Mouse (Mus musculus) ovary, postnatal 14 days (tissue): Measurements from ENCODE around the gene Dusp7.

Experiments
- DNase-seq: peaks from one replicate; pipeline ENCODE4 v3.0.0; 2022; ENCODE audit warnings: low spot score

Dusp7 gene

GRCm38 (mm10) chr9:106368112-106368717, at the start of gene Dusp7:
Dusp7 (plus strand) TSS chr9:106368632.
- peak; percentile 66 for DNase-seq

GRCm38 (mm10) chr9:106319095-106319494, 49.3 kb upstream of the Dusp7 start:
- DNase-seq = no peak

- DNase-seq = no peak
Measured at GRCm38 (mm10) chr9:106322497-106322896, 45.9 kb upstream of the Dusp7 start.

GRCm38 (mm10) chr9:106326241-106326640, 42.2 kb upstream of the Dusp7 start:
- DNase-seq = no peak

- DNase-seq = no peak
Measured at GRCm38 (mm10) chr9:106327125-106327809, 41.2 kb upstream of the Dusp7 start.

GRCm38 (mm10) chr9:106328068-106328610, 40.3 kb upstream of the Dusp7 start:
- no peak for DNase-seq

GRCm38 (mm10) chr9:106328772-106329511, 39.5 kb upstream of the Dusp7 start:
- DNase-seq = no peak

GRCm38 (mm10) chr9:106332746-106333145, 35.7 kb upstream of the Dusp7 start:
- no peak for DNase-seq

- DNase-seq = no peak
Measured at GRCm38 (mm10) chr9:106337620-106338019, 30.8 kb upstream of the Dusp7 start.

GRCm38 (mm10) chr9:106338462-106339172, 29.8 kb upstream of the Dusp7 start:
- DNase-seq = no peak

- no peak for DNase-seq
Measured at GRCm38 (mm10) chr9:106339173-106339558, 29.3 kb upstream of the Dusp7 start.

- no peak for DNase-seq
Measured at GRCm38 (mm10) chr9:106339730-106340129, 28.7 kb upstream of the Dusp7 start.

GRCm38 (mm10) chr9:106340501-106341312, 27.7 kb upstream of the Dusp7 start:
- no peak for DNase-seq

GRCm38 (mm10) chr9:106341313-106341686, 27.1 kb upstream of the Dusp7 start:
- no peak for DNase-seq

GRCm38 (mm10) chr9:106342573-106342972, 25.9 kb upstream of the Dusp7 start:
- no peak for DNase-seq

- DNase-seq = peak; percentile 34
Measured at GRCm38 (mm10) chr9:106345167-106345566, 23.3 kb upstream of the Dusp7 start.

GRCm38 (mm10) chr9:106345630-106346029, 22.8 kb upstream of the Dusp7 start:
- no peak for DNase-seq

- no peak for DNase-seq
Measured at GRCm38 (mm10) chr9:106348281-106348680, 20.2 kb upstream of the Dusp7 start.

GRCm38 (mm10) chr9:106349075-106349474, 19.4 kb upstream of the Dusp7 start:
- no peak for DNase-seq

GRCm38 (mm10) chr9:106351178-106351577, 17.3 kb upstream of the Dusp7 start:
- DNase-seq = no peak

GRCm38 (mm10) chr9:106353779-106354178, 14.7 kb upstream of the Dusp7 start:
- DNase-seq = no peak
